Mouse (Mus musculus) kidney, adult 8-10 months (tissue): ENCODE results near the gene Hist3h2ba.

Experiments
- DNase-seq, 2 experiments: peaks; one replicate each; pipeline ENCODE4 v3.0.0; 2022

Hist3h2ba gene

GRCm38 (mm10) chr11:58990794-58991193, 42.1 kb downstream of the Hist3h2ba start:
- no peak for DNase-seq

- DNase-seq = no peak
Measured at GRCm38 (mm10) chr11:58991911-58992310, 43.2 kb downstream of the Hist3h2ba start.

- DNase-seq = no peak
Measured at GRCm38 (mm10) chr11:58993091-58993670, 44.5 kb downstream of the Hist3h2ba start.

GRCm38 (mm10) chr11:58994337-58994826, 45.7 kb downstream of the Hist3h2ba start:
- peak; percentile 50 to 61 for DNase-seq

- no peak for DNase-seq
Measured at GRCm38 (mm10) chr11:58995061-58995806, 46.5 kb downstream of the Hist3h2ba start.

- DNase-seq = no peak
Measured at GRCm38 (mm10) chr11:58995807-58996370, 47.2 kb downstream of the Hist3h2ba start.

- DNase-seq = no peak
Measured at GRCm38 (mm10) chr11:58997541-58997940, 48.8 kb downstream of the Hist3h2ba start.
